Mouse (Mus musculus) limb, embryonic 11.5 days (tissue): ENCODE results near the gene Lpar3. TPM values are rescaled to one million over a fixed set of nuclear protein-coding genes. Genes with fewer than 3 reads are reported as not detected.

ENCODE experiments used
- ATAC-seq: fragments of 200-750 bp; cut with Nextera tagmentation; 2 replicates; pipeline ENCODE4 v1.8.0; 2017; ENCODE audit warnings: low read depth; ENCODE audit not compliant: insufficient number of reproducible peaks, low FRiP score, low TSS enrichment
- DNase-seq: peaks from one replicate; pipeline ENCODE4 v3.0.0-alpha.2; 2015; ENCODE audit warnings: low spot score
- H3K27ac ChIP-seq: fragments of 300-500 bp; sonication (generic); replicated peaks from 2 replicates; pipeline ENCODE4 v1.5.1; 2014; ENCODE audit warnings: low read depth, mild to moderate bottlenecking, low read length
- H3K27me3 ChIP-seq: fragments of 300-500 bp; sonication (generic); 2 replicates; pipeline ENCODE4 v1.6.1; 2014; ENCODE audit warnings: mild to moderate bottlenecking, low read length, mixed read lengths; ENCODE audit not compliant: control insufficient read depth, insufficient read depth
- H3K36me3 ChIP-seq: fragments of 300-500 bp; sonication (generic); 2 replicates; pipeline ENCODE4 v1.6.1; 2014; ENCODE audit warnings: mild to moderate bottlenecking, low read length, moderate library complexity, mixed read lengths; ENCODE audit not compliant: control insufficient read depth, insufficient read depth
- H3K4me1 ChIP-seq: fragments of 300-500 bp; sonication (generic); 2 replicates; pipeline ENCODE4 v1.6.1; 2014; ENCODE audit warnings: low read length, mixed read lengths; ENCODE audit not compliant: control insufficient read depth, insufficient read depth
- H3K4me2 ChIP-seq: fragments of 300-500 bp; sonication (generic); 2 replicates; pipeline ENCODE4 v1.6.1; 2014; ENCODE audit warnings: low read depth, mild to moderate bottlenecking, moderate library complexity; ENCODE audit not compliant: severe bottlenecking
- H3K4me3 ChIP-seq: fragments of 300-500 bp; sonication (generic); 2 replicates; pipeline ENCODE4 v1.5.1; 2014; ENCODE audit warnings: low read depth, low read length
- H3K9ac ChIP-seq: fragments of 300-500 bp; sonication (generic); 2 replicates; pipeline ENCODE4 v1.6.1; 2014; ENCODE audit warnings: mild to moderate bottlenecking, low read length
- H3K9me3 ChIP-seq: fragments of 300-500 bp; sonication (generic); 2 replicates; pipeline ENCODE4 v1.6.1; 2016; ENCODE audit warnings: low read length; ENCODE audit not compliant: control insufficient read depth
- WGBS: fragments of 180-500 bp; shearing (Covaris S2); extraction: QIAGEN DNeasy Blood & Tissue Kit; methylation state at CpG from one replicate; pipeline ENCODE4 v1.1.7; 2014; 5-methylcytosine and 5-hydroxymethylcytosine counted together
- polyA plus RNA-seq: library from polyadenylated mRNA; unstranded; fragments of >200 nt; fragmentation: Nextera tagmentation; extraction: Ambion mirVana; gene quantifications from 2 replicates; pipeline ENCODE4 v1.2.1, GENCODE M21; 2014

Gene Lpar3
- polyA plus RNA-seq, 1 experiment from 2014 or later: 0.51 TPM

- Histone ChIP-seq H3K4me1 (no peaks in the 10 kb centered on the region), H3K4me2 (no peak overlapping the region), H3K9ac (no peak overlapping the region), H3K27me3 (peaks cover 8% of the 10 kb centered on the region), H3K4me3 (no peak overlapping the region), H3K9me3 (no peaks in the 10 kb centered on the region), H3K27ac (no peak overlapping the region), H3K36me3 (no peaks in the 10 kb centered on the region)
- DNase-seq (no peak), ATAC-seq (no peak)
- WGBS: 90% methylated on average over 3 of the region's 3 CpGs
Measured at GRCm38 (mm10) chr3:146216561-146216960, 4.2 kb upstream of the Lpar3 start.

GRCm38 (mm10) chr3:146224271-146224670, 3.5 kb downstream of the Lpar3 start:
- peaks cover 17% of the 10 kb centered on the region for H3K27me3 ChIP-seq
- ATAC-seq: no peak
- WGBS: 83% methylated on average over 4 of the region's 4 CpGs
- no peak overlapping the region for H3K4me2 ChIP-seq
- no peak overlapping the region for H3K4me3 ChIP-seq
- H3K36me3 ChIP-seq: no peaks in the 10 kb centered on the region
- no peaks in the 10 kb centered on the region for H3K9me3 ChIP-seq
- H3K27ac ChIP-seq: no peak overlapping the region
- H3K4me1 ChIP-seq: no peaks in the 10 kb centered on the region
- DNase-seq: no peak
- no peak overlapping the region for H3K9ac ChIP-seq

GRCm38 (mm10) chr3:146225061-146225761, 4.4 kb downstream of the Lpar3 start:
- no peak overlapping the region for H3K27ac ChIP-seq
- H3K27me3 ChIP-seq: peaks cover 16% of the 10 kb centered on the region
- no peak overlapping the region for H3K4me2 ChIP-seq
- DNase-seq: no peak
- 80% methylated on average over 7 of the region's 7 CpGs for WGBS
- ATAC-seq: no peak
- H3K9me3 ChIP-seq: no peaks in the 10 kb centered on the region
- H3K4me3 ChIP-seq: no peak overlapping the region
- no peak overlapping the region for H3K9ac ChIP-seq
- H3K4me1 ChIP-seq: no peaks in the 10 kb centered on the region
- H3K36me3 ChIP-seq: no peaks in the 10 kb centered on the region

GRCm38 (mm10) chr3:146227427-146227826, 6.7 kb downstream of the Lpar3 start:
- DNase-seq: no peak
- Histone ChIP-seq H3K4me1 (no peaks in the 10 kb centered on the region), H3K27ac (no peak overlapping the region)

GRCm38 (mm10) chr3:146228559-146229310, 8.0 kb downstream of the Lpar3 start:
- DNase-seq (no peak), ATAC-seq (no peak)
- H3K27me3 ChIP-seq: no peaks in the 10 kb centered on the region
- no peaks in the 10 kb centered on the region for H3K9me3 ChIP-seq
- H3K9ac ChIP-seq: no peak overlapping the region
- H3K4me3 ChIP-seq: no peak overlapping the region
- H3K36me3 ChIP-seq: no peaks in the 10 kb centered on the region
- H3K4me2 ChIP-seq: no peak overlapping the region
- WGBS: 92% methylated on average over 13 of the region's 13 CpGs
- H3K4me1 ChIP-seq: no peaks in the 10 kb centered on the region
- H3K27ac ChIP-seq: no peak overlapping the region

More at GRCm38 (mm10) chr3:146227427-146227826, 6.7 kb downstream of the Lpar3 start:
- Histone ChIP-seq H3K9me3 (no peaks in the 10 kb centered on the region), H3K36me3 (no peaks in the 10 kb centered on the region), H3K4me2 (no peak overlapping the region), H3K9ac (no peak overlapping the region), H3K27me3 (peaks cover 3% of the 10 kb centered on the region; the same call in 1 of the 2 replicates), H3K4me3 (no peak overlapping the region)
- ATAC-seq: no peak
- 52% methylated on average over 3 of the region's 3 CpGs for WGBS

GRCm38 (mm10) chr3:146232708-146233107, 11.9 kb downstream of the Lpar3 start:
- H3K9ac ChIP-seq: no peak overlapping the region
- WGBS: 59% methylated on average over 7 of the region's 7 CpGs
- H3K27ac ChIP-seq: no peak overlapping the region
- no peaks in the 10 kb centered on the region for H3K36me3 ChIP-seq
- H3K4me1 ChIP-seq: no peaks in the 10 kb centered on the region
- H3K27me3 ChIP-seq: no peaks in the 10 kb centered on the region
- H3K4me3 ChIP-seq: no peak overlapping the region
- no peak overlapping the region for H3K4me2 ChIP-seq
- no peaks in the 10 kb centered on the region for H3K9me3 ChIP-seq
- DNase-seq (no peak), ATAC-seq (no peak)

- WGBS: 73% methylated on average over 4 of the region's 4 CpGs
- ATAC-seq (no peak), DNase-seq (no peak)
- no peak overlapping the region for H3K27ac ChIP-seq
- no peak overlapping the region for H3K4me3 ChIP-seq
- no peak overlapping the region for H3K4me2 ChIP-seq
- H3K4me1 ChIP-seq: no peaks in the 10 kb centered on the region
- H3K9me3 ChIP-seq: no peaks in the 10 kb centered on the region
- no peaks in the 10 kb centered on the region for H3K36me3 ChIP-seq
- H3K27me3 ChIP-seq: no peaks in the 10 kb centered on the region
- H3K9ac ChIP-seq: no peak overlapping the region
Measured at GRCm38 (mm10) chr3:146233741-146234140, 13.0 kb downstream of the Lpar3 start.

GRCm38 (mm10) chr3:146234530-146234929, 13.8 kb downstream of the Lpar3 start:
- DNase-seq (no peak), ATAC-seq (no peak)
- 76% methylated on average over 10 of the region's 10 CpGs for WGBS
- Histone ChIP-seq H3K9ac (no peak overlapping the region), H3K4me2 (no peak overlapping the region), H3K9me3 (no peaks in the 10 kb centered on the region), H3K27ac (no peak overlapping the region), H3K36me3 (no peaks in the 10 kb centered on the region), H3K27me3 (no peaks in the 10 kb centered on the region), H3K4me3 (no peak overlapping the region), H3K4me1 (no peaks in the 10 kb centered on the region)
